Mouse (Mus musculus) frontal cortex, postnatal 25 days (tissue): ENCODE results near the gene Gprc5b.

Experiments used
- DNase-seq, 2 experiments: peaks; one replicate each; pipeline ENCODE4 v3.0.0; 2022; ENCODE audit warnings: low spot score in 2 of 2

Gene Gprc5b

DNA sequence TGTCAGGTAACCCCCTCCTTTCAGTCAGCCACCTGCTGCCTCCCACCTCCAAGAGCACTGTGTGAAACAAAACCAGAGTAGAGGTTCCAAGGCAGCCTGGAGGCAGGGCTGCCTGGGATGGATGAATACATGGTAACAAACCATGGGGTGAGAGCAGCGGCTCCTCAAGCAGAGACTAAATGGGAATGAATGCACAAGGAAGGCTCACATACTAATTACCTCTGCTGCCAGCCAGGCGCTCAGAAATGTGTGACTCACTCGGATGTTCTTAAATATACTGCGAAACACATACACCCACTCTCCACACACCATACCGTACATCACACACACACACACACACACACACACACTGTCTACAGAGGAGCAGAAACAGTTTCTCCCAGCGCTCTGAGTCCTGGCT, 4.7 kb downstream of the Gprc5b start:
- peak; percentile 36 to 58 for DNase-seq

DNA sequence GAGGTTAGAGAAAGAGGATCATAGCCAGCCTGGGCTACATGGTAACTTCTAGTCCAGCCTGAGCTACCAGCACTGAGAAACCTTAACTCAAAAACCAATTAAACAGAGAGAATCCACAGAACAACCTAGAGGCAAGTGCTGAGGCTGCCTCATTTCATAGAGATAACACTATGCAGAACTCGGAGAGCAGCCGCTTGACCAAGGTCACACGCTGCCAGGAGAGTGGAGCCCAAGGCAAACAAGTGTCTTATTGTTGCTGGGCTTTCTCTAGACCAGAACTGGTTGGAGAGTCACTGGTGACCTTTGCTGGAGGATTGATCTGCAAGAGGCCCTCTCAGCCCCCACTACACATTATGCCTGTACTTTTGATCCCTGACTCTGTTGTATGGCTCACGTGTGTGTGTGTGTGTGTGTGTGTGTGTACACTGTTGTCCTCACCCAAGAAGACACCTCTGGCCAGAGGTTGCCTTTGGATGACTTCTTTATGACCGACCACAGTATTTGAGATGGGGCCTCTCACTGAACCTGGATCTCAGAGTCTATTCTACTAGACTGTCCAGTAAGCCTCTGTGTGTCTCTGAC, 5.6 kb downstream of the Gprc5b start:
- no peak for DNase-seq

DNA sequence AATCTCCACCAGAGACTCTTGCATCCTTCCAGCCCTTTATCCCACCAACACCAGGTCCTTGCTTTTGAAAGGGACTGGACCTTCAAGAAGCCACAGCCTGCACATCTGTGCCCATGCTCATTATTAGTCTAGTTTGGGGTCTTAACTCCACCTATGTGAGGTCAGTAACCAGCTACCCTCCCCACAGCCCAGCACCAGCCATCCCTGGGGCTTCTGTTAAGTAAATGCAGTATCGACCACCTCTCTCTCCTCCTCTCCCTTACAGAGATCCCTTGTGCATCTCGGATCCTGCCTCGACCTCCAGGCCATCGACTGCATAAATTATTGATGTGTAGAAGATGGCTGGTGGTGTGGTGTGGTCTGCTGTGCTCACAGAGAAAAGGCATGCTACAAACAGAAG, 8.6 kb downstream of the Gprc5b start:
- DNase-seq, result no peak

DNA sequence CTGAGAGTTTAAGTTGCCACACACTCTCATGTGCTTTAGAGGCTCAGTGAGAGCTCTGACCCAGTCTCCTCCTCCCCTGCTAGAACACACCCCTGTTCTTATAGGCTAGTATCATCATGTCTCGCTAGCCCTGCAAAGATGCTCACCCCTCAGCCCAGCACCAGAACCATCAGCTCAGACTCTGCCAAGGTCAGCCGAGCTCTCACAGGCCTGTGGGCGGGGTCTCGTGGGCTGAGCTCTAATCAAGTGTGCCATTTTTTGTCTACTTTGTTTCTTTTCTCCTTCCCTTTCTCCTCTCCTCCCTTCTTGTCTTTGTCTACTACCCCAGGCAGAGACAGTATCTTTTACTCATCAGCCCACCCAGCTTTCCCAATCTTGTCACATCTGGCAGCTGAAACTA, 9.2 kb downstream of the Gprc5b start:
- no peak for DNase-seq

DNA sequence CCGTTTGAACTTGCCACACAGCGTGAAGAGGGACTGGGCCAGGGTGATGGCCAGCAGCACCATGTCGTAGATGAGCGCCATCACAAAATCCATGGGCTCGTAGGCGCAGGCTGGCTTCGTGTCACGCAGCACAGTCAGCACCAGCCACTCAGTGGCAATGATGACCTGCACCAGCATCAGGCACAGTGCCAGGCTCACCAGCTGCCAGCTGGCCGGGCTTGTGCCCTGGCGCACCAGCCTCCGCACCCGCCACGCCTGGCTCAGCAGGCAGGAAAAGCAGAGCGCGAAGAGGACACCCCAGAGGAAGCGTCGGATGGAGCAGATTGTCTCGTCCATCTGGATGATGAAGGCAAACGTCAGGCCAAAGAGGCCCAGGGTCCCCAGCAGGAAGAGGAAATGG, 11.1 kb downstream of the Gprc5b start:
- DNase-seq, result peak in 1 of 2 experiments; percentile 25

DNA sequence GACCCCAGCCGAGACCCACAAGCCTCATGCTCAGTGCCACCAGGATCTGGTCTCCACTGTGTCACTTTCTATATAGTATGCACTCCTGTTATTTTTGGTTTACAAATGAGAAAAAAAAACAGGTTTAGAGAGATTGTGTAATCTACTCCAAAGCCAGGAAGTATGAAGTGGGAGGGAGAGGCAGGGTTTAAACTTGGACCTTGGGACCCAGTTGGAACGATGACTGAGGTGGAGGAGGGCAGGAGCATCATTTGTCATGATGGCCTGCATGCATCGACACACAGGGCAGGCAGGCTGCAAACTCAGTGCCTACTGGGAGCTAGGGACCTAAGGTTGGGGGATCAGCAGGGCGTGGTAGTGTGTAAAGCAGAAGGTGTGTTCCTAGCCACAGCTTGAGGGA, 12.4 kb downstream of the Gprc5b start:
- DNase-seq, result no peak

DNA sequence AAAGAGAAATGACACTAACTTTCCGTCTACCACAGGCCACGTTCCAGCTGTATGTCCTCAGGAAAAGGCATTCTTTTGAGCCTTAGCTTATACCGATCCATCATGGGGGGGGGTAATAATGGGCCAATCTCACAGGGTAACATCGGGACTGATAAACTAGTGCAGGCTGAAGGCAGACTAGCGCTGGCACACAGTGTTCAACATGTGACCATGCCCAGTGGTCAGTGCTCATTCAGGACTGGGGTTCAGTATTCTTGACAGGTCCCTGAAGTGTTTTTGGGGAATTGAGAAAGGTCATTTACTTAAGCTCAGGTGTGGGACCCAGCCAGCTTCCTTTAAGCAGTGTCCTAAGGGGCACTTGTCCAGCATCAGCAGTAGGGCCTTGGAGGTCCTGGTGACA, 13.2 kb downstream of the Gprc5b start:
- no peak for DNase-seq

DNA sequence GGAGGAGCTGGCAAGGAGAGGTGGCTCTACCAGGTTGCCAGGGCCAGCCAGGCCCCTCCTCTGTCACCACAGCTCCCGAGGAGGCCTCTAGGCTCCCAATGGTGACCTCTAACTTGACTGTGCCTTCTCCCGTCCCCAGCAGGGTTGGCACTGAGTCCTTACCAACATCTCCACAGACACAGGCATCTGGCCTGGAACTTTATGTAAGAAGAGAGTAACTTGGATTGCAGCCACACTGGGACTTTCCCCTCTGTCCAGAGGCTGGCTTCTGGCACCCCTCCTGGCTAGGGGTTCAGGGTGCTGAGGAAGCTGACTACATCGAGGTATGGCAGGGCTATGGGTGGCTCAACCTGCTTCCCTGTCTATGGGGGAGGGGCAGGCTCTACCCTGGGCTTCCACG, 13.7 kb downstream of the Gprc5b start:
- DNase-seq, result no peak

DNA sequence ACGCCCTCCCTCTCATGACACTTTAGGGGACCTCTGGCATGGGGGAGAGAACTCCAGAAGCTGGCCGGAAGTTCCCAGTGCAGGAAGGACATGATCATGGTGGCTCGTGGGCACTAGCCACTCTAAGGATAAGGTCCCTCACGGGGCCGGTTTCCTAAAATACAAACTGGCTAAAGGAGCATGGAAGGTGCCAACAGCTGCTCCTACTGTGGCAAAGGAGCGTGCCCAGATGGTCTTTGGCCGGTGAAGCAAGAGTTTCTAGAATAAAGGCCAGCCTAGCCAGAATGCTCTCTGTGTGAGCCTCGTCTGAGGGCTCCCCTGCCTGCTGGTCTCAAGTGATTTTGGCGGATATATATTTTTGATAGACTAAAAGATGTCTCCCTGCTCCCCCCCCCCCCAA, 15.3 kb downstream of the Gprc5b start:
- no peak for DNase-seq

DNA sequence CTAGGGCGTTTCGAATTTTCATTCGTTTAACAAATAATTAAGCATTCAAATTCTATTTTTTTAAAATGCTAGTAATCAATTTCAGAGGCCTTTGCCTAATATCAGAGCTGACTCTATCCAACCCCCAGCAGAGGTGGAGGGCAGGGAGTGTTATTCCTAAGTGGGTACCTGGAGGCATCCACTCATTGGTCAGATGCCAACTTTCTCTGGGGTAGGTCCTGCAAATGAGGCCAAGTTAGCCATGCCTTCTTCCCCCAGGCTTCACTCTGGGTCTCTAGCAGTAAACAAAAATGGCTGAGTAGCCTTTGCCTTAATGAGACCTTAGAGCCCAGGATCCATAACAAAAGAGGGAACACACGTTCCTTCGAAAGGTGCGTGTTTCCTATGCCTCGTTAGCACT, 15.9 kb downstream of the Gprc5b start:
- DNase-seq, result no peak

DNA sequence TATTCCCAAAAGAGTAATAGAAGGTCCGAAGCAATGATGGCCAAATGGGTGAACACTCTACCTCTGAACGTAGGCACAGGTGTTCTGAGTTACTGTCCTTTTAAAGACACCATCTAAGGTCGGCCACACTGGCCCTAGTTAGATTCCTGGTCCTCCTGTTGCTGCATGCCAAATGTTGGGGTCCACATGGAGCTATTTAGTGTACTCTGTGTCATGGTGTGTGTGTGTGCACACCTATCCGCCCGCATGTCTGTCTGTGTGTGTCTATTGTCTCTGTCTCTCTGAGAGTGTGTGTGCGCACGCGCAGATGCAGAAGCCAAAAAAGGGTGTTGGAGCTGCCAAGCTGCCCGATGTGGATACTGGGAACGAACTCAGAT, 17.9 kb downstream of the Gprc5b start:
- DNase-seq, result no peak

DNA sequence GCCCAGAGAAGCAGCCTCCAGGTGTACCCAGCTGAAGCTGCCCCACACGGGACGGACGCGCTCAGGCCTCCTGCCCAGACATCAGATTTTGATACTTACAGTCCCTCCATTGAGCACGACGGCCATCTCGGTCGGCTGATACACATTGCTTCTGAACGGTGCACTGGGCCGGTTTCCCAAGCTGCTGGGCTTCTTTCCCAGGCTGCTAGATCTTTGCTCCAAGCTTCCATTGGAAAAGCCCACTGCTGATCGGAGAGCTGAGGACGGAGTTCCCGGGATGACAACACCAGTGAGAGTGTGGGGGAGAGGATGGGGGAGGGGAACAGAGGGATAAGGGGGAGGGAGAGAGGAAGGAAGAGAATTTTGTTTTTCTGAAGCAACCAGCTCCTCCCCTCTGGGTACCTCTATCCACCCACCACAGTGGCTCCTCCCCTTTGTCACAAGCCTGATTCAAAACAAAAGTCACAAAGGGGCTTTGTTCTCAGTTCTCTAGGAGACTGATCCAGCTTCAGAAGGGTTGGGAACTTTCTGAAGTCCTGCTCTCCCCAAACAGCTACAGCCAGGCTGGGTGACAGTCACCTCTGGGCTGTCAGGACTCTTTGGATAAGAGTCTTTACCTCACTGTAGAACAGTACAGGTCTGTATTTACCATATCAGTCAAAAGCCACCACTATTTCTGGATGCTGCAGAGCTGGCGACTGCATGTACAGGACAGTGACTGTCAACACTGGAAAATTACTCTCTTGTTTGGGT, 18.4 kb downstream of the Gprc5b start:
- DNase-seq, result no peak

DNA sequence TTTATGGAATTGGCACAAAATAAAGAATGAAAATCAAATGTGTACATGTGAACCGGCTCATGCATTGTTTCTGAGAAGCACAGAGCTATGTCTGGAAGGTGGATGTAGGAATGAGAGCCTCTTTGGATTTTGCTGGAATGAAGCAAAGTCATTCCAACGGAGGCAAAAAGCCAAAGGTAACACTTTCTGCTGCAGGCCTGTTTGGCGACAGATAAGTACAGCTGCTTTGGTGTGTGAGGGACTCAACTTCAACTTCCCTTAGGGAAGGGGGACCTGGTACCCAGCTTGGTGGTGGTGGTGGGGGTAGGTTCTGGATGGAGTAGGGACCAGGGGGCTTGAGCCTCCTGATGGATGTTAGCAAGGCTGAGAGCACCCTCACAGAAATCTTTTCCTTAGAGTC, 19.2 kb downstream of the Gprc5b start:
- no peak for DNase-seq

DNA sequence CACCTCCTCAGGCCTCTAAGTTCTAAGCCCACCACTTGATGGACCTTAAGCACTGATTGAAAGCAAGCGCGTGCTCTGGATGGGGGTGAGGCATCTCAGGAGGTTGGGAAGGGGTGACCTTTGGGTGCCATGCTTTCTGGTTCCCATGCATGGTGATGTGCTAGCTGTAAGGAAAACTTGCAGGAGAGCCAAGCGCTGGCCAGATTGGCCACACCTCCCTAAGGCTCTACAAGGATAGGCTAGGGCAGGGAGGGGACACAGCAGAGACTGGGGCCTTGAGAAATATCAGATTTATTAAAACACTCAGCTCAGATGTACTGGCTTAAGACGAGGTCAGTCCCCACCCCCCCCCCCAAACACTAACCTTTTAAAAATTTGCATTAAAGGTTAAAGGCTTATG, 21.6 kb downstream of the Gprc5b start:
- no peak for DNase-seq

DNA sequence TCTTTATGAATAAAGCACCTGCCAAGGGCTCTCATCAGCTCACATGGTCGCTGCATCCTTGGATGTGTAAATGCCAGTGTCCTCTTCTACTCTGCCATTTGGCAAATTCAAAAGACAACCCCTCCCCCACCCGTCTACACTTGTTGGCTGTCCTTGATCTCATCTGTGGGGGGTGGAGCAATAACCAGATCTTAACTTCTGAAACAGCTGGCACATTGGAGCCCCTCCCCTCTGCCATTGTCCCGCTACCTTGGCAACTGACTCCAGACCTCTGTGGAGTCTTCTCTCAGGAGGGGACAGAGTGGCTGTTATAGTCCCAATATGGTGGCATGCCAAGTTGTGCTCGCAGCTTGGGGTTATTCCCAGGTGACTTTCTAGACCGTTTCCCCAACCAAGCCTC, 22.7 kb downstream of the Gprc5b start:
- no peak for DNase-seq

DNA sequence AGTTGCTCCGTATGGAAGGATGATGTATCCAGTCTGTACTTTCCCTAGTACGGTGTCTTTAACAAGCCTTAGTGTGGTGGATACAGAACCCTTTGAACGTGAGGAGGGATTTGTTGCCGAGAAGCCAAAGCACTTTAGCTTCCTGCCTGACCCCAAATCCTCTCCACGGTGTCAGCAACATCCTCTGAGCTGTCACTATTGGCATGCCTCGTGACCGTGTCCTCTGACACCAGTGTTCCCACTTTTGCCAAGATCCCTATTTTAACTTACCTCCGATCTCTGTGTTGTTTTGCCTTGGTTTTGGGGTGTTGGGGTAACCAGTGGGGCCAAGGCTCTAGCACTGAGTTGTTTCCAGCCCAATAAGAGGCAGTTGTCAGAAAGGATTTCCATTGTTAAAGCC, 23.5 kb downstream of the Gprc5b start:
- DNase-seq, result no peak

DNA sequence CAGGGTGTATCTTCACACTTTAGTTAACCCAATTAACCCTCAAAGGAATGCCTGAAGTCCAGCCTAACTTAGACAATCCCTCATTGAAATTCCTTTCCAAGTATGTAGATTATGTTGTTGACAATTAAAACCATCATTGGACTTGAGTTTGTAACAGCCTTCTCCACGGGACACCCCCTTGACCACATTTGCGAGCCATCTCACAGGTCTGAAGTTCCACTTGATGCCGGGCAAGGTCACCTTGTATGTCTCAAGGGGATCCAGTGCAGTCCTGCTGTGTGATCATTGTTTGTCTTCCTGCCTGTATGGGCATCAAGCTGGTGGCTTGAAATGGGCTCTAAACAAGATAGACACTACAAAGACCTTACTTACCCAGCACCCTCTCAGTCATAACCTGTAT, 26.1 kb downstream of the Gprc5b start:
- DNase-seq, result no peak

DNA sequence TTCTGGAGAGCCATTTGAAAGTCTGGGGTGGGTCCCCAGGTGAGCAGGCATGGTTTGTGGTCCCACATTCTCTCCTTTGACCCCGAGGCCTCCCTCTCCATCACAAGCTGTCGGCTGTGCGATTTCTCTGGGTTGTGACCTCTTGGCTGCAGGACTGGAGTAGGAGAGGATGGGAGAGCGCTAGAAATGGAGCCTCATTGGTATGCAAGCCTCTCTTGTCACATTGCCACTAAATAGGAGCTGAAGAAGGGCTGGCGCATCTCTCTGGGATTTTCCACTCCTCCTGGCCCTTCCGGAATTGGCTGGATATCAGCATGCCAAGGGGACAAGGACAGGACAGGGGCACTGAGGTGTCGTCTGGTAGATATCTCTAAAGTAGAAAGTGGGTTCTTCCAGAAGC, 29.8 kb downstream of the Gprc5b start:
- DNase-seq, result no peak

DNA sequence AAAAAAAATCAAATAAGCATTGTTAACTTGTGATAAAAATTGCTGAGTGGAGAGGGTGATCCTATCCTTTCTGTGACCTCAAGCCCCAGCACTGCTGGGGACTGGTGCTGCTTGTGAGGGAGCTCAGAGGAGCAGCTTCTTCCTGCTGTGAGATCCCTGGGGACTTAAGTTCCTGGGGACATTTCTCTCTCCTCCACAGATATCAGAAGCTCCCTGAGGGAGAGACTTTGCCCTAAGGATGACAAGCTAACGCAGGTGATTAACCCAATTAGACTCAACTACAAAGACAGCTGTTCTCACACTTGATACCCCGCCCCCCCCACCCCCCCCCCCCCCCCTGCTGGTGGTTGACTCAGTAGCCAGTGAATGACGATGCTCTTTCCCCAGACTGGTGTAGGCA, 30.2 kb downstream of the Gprc5b start:
- no peak for DNase-seq

DNA sequence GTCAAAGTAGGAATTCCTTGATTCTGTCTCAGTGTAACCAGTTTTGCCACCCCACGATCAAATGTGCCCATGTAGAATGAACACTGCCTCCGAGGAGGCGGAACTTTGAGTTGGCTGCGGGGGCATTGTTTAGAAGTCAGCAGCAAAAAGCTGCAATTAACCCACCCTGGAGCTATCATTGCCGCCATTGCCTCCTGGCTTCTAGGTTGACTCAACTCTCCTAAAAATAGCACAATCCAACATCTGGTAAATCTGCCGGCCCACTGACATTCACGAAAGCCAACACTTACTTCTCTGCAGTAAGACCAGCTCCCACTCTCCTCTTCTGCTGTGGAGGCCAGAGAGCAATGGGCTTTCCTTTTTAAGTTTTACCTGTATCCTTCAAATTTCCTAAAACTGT, 35.8 kb downstream of the Gprc5b start:
- no peak for DNase-seq

DNA sequence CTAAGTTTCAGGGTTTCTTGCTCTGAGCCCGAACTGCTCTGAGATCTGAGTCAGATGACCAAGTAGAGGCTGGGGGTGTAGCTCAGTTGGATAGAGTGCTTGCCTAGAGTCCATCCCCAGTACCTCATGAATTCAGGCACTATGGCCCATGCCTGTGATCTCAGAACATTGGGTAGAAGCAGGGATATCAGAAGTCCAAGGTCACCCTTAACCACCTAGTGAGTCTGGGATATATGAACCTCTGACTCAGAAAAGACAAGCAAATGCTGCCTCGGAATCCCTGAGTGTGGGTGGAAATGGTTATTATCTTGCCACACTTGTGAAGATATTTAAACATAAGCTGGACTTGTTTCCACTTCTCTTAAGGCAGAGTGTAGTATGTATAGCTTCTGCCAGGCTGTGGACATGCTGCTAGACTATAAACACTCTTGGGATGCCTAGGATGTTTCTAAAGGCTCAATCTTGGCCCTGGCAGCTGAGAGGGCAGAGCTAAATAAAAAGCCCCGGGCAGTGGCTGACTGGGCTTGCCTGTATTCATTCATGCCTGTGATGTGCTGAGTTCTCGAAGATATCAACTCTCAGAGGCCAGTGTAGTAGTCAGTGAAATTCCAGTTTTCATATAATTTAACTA, 38.3 kb downstream of the Gprc5b start:
- DNase-seq, result no peak

DNA sequence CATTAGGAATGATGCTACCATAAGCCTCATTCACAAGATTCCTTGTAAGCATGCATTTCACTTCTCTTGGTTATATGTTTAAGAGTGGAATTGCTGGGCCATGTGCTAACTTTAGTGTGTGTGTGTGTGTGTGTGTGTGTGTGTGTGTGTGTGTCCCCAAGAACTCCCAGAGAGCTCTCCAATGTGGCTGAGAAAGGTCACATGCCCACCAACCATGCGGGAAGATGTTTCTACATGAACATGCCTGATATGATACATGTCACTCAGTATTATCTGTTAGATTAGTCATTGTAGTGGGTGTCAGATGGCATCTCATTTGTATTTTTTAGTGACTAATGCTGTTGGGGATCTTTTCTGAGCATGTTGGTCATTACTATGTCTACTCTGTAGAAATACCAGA, 40.0 kb downstream of the Gprc5b start:
- DNase-seq, result no peak

DNA sequence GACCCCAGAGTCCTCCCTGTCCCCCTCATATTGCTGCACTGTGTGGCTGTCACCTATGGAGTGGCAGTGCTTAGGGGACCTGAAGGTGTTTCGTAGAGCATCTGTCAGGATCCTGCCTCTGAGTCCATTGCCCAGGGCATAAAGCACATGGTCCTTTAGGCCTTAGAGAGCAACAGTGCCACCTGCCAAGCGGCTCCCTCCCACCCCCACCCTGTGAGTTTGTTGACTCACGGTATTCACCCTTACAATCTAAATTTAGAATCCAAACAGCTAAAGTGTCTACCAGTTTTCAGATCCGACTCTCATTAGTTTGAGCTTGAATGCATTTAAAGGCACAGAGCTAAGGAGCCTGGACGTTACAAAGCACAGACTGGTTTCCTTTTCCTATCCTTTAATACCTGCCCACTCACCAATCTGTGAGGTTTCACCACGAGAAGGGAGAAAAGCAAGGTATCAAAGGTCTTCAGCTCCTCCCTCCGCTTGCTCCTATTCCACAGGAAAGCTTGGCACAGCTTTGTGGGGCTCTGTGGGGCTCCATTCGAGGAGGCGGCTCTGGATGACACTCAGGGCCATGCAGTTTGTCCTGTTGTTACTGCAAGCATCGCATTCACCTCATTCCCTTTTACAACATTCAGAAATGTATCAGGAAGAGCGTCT, 41.3 kb downstream of the Gprc5b start:
- no peak for DNase-seq
